Mouse (Mus musculus): ENCODE measurements at regions not wholly inside any gene's neighbourhood (a gene's known extent, or its start where the extent isn't known, plus 50 kb on each side); places are given as distances from the start of the nearest gene placed in this dataset.
"Not testable (repeated sequence)": the region's sequence is repeated elsewhere in the genome, so short reads cannot be mapped to it uniquely, and the experiment has no call there.

DNA sequence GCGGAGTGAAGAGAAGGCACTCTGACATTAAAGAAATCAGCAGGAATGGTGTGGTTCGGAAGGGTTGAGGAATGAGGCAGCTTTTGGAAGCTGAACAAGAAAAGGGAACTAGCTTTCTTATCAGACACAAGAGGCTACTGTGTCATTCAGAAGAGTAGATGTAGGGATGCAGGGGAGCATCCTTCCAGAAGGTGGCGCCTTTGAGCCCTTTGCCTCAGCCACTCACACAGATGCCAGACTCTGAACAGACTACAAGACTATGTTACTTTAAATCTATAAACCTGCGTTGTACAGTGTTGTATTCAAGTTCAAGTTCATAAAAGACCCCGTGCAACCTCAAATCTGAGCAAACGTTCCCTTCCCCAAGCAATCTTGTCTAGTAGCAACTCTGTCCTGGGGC lies 128.9 kb downstream of the Kap start:
- DNase-seq = not testable (repeated sequence)

DNA sequence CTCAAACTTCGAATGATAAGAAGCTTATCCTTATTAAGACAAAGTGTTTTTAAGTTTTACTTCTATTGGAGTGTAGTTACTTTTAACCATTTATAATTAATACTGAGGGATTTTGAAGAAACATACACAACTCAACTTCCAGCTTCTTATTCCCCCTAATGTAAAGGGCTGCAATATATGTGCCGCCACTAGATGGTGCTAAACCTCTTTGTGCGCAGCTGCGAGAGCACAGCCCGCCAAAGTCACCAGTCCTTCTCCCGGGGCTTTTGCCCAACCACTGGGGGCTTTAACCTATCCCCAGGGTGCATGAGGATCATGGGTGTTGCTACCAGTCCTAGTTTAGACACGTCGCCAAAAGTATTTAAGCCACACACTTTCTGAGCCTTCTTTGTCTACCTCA lies 146.8 kb downstream of the Kap start:
- peak in 1 of 2 experiments; percentile 3 for DNase-seq

DNA sequence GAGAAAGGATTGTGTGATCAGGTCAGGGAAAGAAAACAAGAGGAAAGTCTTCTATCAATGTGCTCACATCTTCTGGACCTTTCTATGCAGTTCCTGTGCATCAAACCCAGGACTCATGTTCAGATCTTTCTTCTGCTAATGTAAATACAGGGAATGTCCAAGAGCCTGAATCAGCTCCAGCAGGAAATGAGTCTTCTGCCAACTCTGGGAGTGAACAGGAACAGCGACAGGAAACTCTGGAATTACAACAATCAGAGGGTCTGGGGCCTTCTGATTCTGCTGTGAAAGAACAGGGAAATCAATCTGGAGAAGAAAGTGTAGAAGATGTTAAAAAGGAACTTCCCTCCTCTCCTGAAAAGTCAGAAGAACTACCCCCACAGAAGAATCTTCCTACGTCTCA lies 151.9 kb downstream of the Kap start:
- DNase-seq = no peak
